Mouse (Mus musculus): ENCODE results near the gene Szrd1. TPM values are rescaled to one million over a fixed set of nuclear protein-coding genes. Genes with fewer than 3 reads are reported as not detected.

The Szrd1 gene
- total RNA-seq, 1 experiment from 2014 or later = 46.1 TPM

DNA sequence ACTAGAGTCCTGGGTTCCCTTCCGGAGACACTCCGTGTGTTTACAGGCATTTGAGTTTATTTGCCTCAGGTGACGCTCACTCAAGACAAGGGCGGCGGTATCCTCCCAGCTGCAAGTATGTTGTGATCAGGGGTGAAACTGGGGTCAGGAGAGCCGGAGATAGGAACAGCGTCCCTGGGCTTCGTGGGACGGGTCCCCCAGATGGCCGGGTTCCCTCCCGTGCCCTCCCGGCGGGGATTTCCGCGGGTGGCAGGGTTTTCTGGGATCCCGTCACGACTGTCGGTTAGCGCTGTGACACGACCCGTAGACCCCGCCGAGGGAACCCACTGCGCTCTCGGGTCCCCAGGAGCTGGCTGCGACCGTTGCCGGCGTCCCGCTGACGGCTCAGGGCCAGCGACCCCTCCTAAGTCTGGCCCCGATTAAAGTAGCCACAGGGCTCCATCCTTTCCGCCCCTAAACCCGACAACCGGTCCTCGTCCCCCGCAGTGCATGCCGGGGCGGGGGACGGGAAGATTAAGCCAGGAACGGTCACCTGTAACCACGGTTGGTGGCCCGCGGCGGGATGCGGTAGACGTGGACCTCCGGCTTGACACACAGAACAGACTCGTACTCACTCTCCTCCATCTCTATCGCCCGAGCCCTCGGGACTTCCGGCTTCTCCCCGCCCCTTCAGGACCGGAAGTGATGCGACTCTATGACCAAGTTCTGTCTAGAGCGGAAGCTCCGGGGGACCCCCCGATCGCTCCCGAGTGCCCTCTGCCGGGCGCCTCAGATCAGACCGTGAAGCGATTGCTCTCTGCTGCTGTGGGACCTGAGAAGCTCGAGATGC, 61.7 kb downstream of the Szrd1 start, which contains the start of gene Necap2:
TSS of gene Necap2 (minus strand) at position 677 of the 829 bp plus-strand sequence.
- ATAC-seq (ENCODE audit: extremely low read depth, insufficient number of reproducible peaks, low FRiP score, poor library complexity, severe bottlenecking) = peak; percentile 94

DNA sequence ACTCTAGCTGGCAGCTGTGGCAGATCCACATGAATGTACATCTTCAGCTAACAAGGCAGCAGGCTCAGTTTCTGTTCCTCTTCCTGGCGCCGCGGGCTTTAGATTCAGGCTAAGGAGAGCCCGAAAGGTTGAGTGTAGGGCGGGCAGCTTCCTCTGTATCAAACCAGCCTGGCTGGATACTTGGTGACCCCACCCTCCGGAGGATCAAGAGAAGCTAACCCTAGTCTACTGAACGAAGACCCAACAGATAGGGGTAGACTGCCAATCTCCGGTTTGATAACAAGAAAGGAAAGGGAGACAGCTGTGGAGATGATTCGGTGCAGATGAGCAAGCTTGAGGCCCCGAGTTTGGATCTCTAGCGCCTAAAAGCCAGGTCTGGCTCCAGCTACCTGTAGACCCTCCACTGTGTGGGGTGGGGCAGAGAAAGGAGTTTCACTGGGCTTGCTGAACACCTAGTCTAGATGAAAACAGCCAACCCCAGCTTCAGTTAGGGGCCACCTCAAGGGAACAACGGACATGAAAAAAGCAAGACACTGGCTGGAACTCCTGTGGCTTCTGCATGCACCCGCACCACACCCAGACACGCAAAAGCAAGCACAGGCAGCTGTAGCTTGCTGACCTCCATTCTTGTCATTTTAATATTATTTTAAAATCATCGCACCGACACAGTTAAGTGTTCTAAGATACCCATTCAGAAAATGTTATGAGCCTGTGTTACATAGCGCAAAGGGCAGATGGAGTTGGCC, 62.6 kb downstream of the Szrd1 start:
- peak; percentile 54 for ATAC-seq (ENCODE audit: extremely low read depth, insufficient number of reproducible peaks, low FRiP score, poor library complexity, severe bottlenecking)

DNA sequence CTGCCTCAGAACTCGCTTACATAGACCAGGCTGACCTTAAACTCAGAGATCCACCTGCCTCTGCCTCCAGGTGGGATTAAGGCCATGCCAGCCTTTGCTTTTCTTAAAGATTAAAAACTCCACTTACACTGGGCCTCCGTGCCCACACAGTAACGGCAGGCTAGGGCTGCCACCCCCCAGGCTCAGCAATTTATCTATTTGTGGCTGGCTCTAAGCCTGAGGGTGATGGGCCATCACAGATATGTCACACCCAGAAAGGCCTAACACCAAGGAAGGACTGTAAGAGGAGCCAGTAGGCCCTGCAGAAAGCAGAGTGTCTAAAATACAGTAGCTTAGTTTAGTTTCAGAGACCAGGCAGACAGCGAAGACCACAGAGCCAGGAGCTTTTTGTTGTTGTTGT, 65.5 kb downstream of the Szrd1 start:
- ATAC-seq (ENCODE audit: extremely low read depth, insufficient number of reproducible peaks, low FRiP score, poor library complexity, severe bottlenecking) = no peak

DNA sequence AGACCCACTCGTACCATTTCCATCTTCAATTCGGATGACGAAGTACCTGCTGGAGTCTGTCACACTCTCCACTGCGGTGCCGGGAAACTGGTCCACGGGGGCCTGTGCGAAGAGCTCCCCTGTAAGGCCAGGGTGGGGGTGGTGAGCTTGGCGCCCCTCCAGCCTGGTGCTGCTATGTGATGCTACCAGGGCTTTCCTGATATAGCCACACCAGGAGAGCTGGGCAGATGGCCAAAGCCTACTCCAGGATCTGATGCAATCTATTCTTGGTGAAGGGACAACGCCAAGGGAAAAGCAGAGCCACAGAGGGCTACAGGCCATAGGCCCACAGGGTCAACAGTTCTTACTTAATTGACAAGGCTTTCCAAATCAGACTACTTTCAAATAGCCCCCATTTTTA, 65.9 kb downstream of the Szrd1 start:
- ATAC-seq (ENCODE audit: extremely low read depth, insufficient number of reproducible peaks, low FRiP score, poor library complexity, severe bottlenecking) = no peak

DNA sequence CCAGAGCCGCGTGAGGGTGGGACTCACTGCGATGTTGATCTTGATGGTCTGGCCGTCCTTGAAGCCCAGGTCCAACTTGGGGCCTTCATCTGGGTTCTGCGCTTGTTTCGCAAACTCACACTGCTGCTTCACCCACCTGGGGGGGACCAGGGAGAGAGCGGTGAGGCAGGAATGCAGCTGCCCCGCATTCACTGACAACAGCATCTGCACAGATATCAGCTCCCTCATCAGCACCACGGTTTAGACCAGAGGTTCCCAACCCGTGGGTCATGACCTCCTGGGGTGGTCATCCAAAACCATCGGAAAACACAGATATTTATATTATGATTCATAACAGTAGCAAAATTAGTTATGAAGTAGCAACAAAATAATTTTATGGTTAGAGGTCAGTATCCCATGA, 67.1 kb downstream of the Szrd1 start:
- ATAC-seq (ENCODE audit: extremely low read depth, insufficient number of reproducible peaks, low FRiP score, poor library complexity, severe bottlenecking) = no peak

DNA sequence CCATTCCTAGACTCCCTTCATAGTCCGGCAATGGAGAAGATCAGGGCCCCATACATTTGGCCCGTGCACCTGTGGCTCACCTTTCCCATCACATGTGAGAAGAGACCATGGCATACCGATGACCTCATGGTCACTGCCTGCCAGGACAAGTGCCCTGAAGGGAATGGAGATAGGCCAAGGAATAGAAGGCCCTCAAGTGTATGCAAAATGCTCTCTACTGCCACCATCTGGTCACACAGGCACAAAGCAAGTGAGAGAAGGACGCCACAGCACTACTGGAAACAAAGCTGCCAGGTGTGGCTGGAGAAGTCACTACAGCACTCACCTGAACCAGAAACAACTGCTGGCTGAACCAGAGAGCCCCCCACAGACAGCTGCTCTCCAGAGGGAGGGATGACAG, 69.8 kb downstream of the Szrd1 start:
- peak; percentile 40; the same call in 1 of the 2 replicates for ATAC-seq (ENCODE audit: extremely low read depth, insufficient number of reproducible peaks, low FRiP score, poor library complexity, severe bottlenecking)

DNA sequence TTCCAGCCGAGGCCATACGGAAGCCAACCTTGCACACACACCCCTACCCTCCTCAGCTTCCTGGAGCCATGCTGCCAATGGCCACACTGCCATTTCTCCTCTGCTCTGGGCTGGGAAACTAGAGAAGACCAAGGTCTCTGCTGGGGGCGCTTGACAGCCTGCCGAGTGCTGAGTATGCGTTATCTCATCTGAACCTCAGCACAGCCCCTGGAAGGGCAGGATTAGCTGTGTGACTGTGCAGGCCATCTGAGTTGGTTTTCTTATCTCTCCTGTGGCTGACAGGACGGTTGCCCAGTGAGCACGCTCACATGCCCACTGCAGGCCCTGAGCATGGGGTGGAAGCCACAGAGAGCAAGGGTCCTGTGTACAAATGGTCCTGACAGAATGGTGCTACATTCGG, 70.9 kb downstream of the Szrd1 start:
- ATAC-seq (ENCODE audit: extremely low read depth, insufficient number of reproducible peaks, low FRiP score, poor library complexity, severe bottlenecking) = no peak

DNA sequence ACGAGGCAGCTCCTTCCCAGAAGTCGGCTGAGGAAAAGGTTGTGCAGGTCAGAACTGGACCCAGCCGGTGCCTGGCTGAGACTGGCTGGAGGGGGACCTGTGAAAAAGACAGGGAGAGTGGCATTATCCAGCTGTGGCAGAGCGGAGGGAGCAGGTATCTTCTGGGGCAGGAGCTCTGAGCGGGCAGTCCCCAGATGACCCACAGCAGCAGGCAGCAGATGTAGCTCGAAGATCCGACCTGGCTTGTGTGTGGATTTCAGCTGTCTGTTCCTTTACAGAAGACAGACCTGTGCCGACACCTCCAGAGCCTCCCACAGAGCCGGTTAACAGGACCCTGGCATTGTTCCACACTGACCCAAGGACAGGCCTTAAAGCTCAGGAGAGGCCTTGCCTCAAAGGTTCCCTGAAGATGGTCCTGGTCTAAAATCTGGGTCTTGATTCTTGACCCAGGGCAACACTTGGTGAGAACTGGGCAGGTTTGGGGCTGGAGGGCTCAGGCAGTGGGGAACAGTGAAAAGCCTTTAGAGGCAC, 72.0 kb downstream of the Szrd1 start:
- no peak for ATAC-seq (ENCODE audit: extremely low read depth, insufficient number of reproducible peaks, low FRiP score, poor library complexity, severe bottlenecking)

DNA sequence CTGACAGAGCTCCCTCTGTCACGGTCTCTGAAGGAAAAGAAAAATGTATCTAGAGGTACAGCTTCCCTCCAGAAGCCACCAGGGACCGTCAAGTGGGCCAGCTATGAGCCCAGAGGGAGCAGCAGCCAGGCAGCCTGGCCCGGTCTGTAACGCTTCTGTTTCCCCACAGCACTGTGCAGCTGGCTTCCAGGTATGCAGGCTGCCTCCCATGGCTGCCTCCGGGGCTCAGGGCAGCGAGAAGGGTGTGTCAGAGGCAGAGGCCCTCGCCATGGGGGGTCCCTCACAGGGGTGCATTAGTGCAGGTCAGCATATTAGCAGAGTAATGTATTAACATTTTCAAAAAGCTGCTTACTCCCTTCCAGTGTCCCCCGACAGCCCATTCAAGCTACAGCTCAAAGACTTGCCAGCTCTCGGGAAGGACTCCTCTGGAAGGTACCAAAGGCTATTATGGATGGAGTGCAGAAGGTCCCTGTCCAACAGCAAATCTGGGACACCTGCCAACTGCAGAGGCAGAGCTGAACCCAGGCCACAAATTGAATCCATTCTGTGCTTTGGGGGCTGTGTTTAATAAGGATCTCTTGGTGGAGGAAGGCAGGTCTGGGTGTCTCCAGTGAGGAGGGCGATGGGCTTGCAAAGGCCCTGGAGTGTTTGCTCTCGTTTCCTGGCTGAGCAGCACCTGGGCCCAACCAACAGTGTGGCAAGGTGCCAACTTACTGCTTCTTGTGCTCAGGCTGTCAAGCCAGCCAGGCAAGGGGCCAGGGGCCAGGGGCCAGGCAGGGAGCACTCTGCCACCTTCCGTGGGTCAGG, 72.7 kb downstream of the Szrd1 start:
- no peak for ATAC-seq (ENCODE audit: extremely low read depth, insufficient number of reproducible peaks, low FRiP score, poor library complexity, severe bottlenecking)

DNA sequence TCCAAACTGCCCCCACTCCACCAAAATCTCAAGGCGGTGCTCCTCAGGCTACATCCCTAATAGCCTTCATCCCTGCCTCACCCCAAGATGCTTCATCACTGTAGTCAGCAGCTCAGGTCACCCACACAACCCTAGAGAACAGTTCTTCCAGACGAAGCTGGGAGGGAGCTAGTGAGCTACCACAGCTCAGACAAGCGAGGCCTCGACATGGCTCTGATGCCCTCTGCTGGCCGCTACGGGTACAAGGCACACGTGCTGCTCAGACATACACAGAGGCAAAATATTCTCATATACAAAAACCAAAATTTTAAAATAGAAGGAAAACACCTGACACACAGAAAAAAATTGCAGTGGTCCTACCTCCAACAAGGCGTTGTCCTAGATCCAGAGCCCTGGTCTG, 74.5 kb downstream of the Szrd1 start:
- peak; percentile 66 for ATAC-seq (ENCODE audit: extremely low read depth, insufficient number of reproducible peaks, low FRiP score, poor library complexity, severe bottlenecking)

DNA sequence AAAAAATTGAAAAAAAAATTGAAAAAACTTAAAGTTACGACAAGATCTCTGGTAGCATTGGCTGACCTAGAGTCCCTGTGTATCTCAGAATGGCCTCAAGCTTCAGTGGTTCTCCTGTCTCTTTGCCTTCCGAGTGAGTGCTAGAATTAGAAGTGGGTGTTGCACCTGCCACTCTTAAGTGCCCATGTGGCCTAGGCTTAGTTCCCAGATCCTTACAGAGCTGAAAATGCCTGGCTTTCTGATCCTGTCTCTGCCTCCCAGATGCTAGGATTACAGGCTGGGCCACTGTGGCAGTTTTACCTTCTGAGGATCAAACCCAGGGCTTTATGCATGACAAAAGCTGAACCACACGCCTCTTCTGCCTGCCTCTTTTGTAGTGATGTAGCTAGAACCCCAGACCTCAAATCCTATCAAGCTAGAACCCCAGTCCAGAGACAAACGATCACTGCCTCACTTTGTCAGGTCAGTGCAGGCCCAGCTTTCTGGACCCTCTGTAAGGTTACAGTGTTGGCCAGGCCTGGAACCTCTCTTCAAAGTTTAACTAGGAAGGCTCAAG, 75.4 kb downstream of the Szrd1 start:
- ATAC-seq (ENCODE audit: extremely low read depth, insufficient number of reproducible peaks, low FRiP score, poor library complexity, severe bottlenecking) = no peak

Other genes with a start within 250 kb of the Szrd1 start
- gene Padi2, start 233.4 kb downstream of the Szrd1 start, total RNA-seq (2017) = 8.4 and 9.3 TPM in 2 replicates
- gene Sdhb, start 178.6 kb downstream of the Szrd1 start, total RNA-seq (2017) = 71.8 and 72.5 TPM in 2 replicates
- gene Atp13a2, start 152.9 kb downstream of the Szrd1 start, total RNA-seq (2017) = 47.8 TPM in 2 replicates
- gene Mfap2, start 129.4 kb downstream of the Szrd1 start, total RNA-seq (2017) = not detected in 2 replicates
- gene Crocc, start 79.2 kb downstream of the Szrd1 start, total RNA-seq (2017) = 6.5 and 6.8 TPM in 2 replicates
- gene Necap2, start 61.4 kb downstream of the Szrd1 start, total RNA-seq (2017) = 104 and 117 TPM in 2 replicates
- gene Spata21, start 51.4 kb downstream of the Szrd1 start, total RNA-seq (2017) = not detected in 2 replicates
- 10.8 and 10.9 TPM in 2 replicates for gene Fbxo42, start 8.1 kb upstream of the Szrd1 start, total RNA-seq (2017)
- gene Rsg1, start 74.2 kb upstream of the Szrd1 start, total RNA-seq (2017) = 0.70 and 1.2 TPM in 2 replicates
- not detected in 2 replicates for gene Arhgef19, start 99.7 kb upstream of the Szrd1 start, total RNA-seq (2017)
- 1.2 and 2.8 TPM in 2 replicates for gene Epha2, start 161.5 kb upstream of the Szrd1 start, total RNA-seq (2017)
- gene Fam131c, start 228.4 kb upstream of the Szrd1 start, total RNA-seq (2017) = not detected in 2 replicates

All from neutrophil, adult 5-6 weeks (primary cell).